9 mouse cellular contexts compared by ENCODE assay signal in genomic region chr14:77008238-77008637, GRCm38 (mm10). TPM values are rescaled to one million over a fixed set of nuclear protein-coding genes. Genes with fewer than 3 reads are reported as not detected.
DNase-seq lines count a peak whose midpoint lies in the region; ATAC-seq lines count a peak whose summit lies in the region.
"Had no signal": no experiment of that assay in that cellular context is flagged by ENCODE, and none has a peak within 500 bp of the region (broad histone marks: within the 10 kb centered on the region; RNA-seq: fewer than 3 reads in every experiment).

No protein-coding gene starts in this region.

- no peak overlapping the region for H3K27ac ChIP-seq in liver, embryonic 12.5 days

- peak; percentile 66 for DNase-seq in liver
- DNase-seq in cerebellum, adult 9-11 months = peak; percentile 64
- DNase-seq in frontal cortex, postnatal 25 days (ENCODE audit: low spot score in 2 of 2) = peak; percentile 66
- peak; percentile 47 for DNase-seq in hindlimb bud, embryonic 11.5 days (ENCODE audit: extremely low spot score, low read depth, low spot score)
- peak; percentile 34 to 43 for DNase-seq in layer of hippocampus, postnatal 36 days
- peak; percentile 72 to 73 for DNase-seq in right cerebral cortex, postnatal 36 days (ENCODE audit: low spot score in 2 of 2)

- H3K9me3 ChIP-seq in liver, embryonic 12.5 days (replicated peaks) = no peaks in the 10 kb centered on the region

- H3K9ac ChIP-seq in liver, embryonic 12.5 days = no peak overlapping the region

- no peak for ATAC-seq in liver, embryonic 12.5 days
- peak; percentile 68 for ATAC-seq in megakaryocyte, adult 5-6 weeks (ENCODE audit: poor library complexity, severe bottlenecking)

- no peak overlapping the region for H3K4me3 ChIP-seq in liver, embryonic 12.5 days

- H3K4me2 ChIP-seq in liver, embryonic 12.5 days = no peak overlapping the region

- no peaks in the 10 kb centered on the region for H3K27me3 ChIP-seq in liver, embryonic 12.5 days (replicated peaks)

- no peaks in the 10 kb centered on the region for H3K36me3 ChIP-seq in liver, embryonic 12.5 days
- H3K36me3 ChIP-seq: G1E had no signal

- 14% methylated on average over 3 of the region's 3 CpGs for WGBS in liver, embryonic 12.5 days (ENCODE audit: insufficient replicate concordance)

- H3K4me1 ChIP-seq in liver, embryonic 12.5 days = no peaks in the 10 kb centered on the region

RNA-seq across cellular contexts. Expression of gene Ccdc122, which starts 28.3 kb away (rescaled TPM):
- 1.9 and 2.2 TPM in 2 replicates for polyA plus RNA-seq in liver, embryonic 12.5 days (2016; fragmentation: Nextera tagmentation; extraction: Ambion mirVana)
- total RNA-seq in layer of hippocampus, postnatal 36 days (2021) = 1 to 10 TPM; 1.2 to 1.7 TPM
- total RNA-seq in megakaryocyte, adult 5-6 weeks (2015) = 2.7 and 3.7 TPM in 2 replicates
- 4.7 TPM in 2 replicates for total RNA-seq in megakaryocyte, adult 5-6 weeks (2017)
- total RNA-seq: G1E had no signal
- polyA plus RNA-seq: G1E had no signal

RNA-seq across cellular contexts. Expression of gene Lacc1, which starts 28.5 kb away (rescaled TPM):
- 7.1 and 7.2 TPM in 2 replicates for polyA plus RNA-seq in liver, embryonic 12.5 days (2016; fragmentation: Nextera tagmentation; extraction: Ambion mirVana)
- total RNA-seq in layer of hippocampus, postnatal 36 days (2021) = 1 to 10 TPM; 3.9 to 4.2 TPM
- total RNA-seq in megakaryocyte, adult 5-6 weeks (2015) = 10.6 and 11.4 TPM in 2 replicates
- 6.5 and 7.6 TPM in 2 replicates for total RNA-seq in megakaryocyte, adult 5-6 weeks (2017)
- total RNA-seq: G1E had no signal
- polyA plus RNA-seq: G1E had no signal
